Mouse (Mus musculus) liver, embryonic 14.5 days (tissue): ENCODE measurements around the gene Tmem238.

Experiments used
- CTCF ChIP-seq: IDR thresholded peaks from 2 replicates; pipeline ENCODE4 v1.5.1; 2016; ENCODE audit warnings: antibody characterized with exemption, low read depth, control low read depth
- EP300 ChIP-seq: IDR thresholded peaks from 2 replicates; pipeline ENCODE4 v1.6.1; 2016; ENCODE audit warnings: antibody characterized with exemption, low read depth

DNA sequence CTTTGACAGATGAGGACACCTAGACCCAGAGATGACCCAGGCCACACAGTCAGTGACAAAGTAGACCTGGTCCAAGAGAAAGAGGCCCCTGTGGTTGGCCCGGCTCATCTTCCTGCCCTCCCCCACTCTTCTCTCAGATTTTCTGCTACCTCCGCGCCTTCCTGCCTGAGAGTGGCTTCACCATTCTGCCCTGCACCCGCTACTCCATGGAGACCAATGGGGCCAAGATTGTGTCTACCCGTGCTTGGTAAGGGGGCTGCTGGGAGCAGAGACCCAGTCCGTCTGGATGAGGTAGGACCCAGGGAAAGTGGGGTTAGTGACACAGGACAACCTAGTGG lies 47.0 kb downstream of the Tmem238 start:
- TF ChIP-seq EP300, result no peak
- TF ChIP-seq CTCF, result no peak
